Mouse (Mus musculus) megakaryocyte, embryonic 14.5 days (primary cell): ENCODE measurements around the gene Wdfy3. TPM values are rescaled to one million over a fixed set of nuclear protein-coding genes. Genes with fewer than 3 reads are reported as not detected.
A peak's percentile ranks its signal among the peaks of the same experiment; 100 is the strongest.

Source experiments
- H3K27me3 ChIP-seq: replicated peaks from 2 replicates; pipeline ENCODE3; 2012; ENCODE audit warnings: inconsistent platforms
- H3K36me3 ChIP-seq: replicated peaks from 2 replicates; pipeline ENCODE3; 2012; ENCODE audit warnings: low read length, inconsistent platforms, mixed read lengths
- H3K4me1 ChIP-seq: 2 replicates; pipeline ENCODE4 v1.6.1; 2012; ENCODE audit warnings: inconsistent platforms
- H3K4me3 ChIP-seq: replicated peaks from 2 replicates; pipeline ENCODE3; 2012; ENCODE audit warnings: moderate library complexity, mild to moderate bottlenecking, inconsistent platforms
- H3K9me3 ChIP-seq: 2 replicates; pipeline ENCODE4 v1.6.1; 2012; ENCODE audit warnings: inconsistent platforms
- FLI1 ChIP-seq: IDR thresholded peaks from 2 replicates; pipeline ENCODE4 v1.6.1; 2012; ENCODE audit warnings: low read length, inconsistent platforms, mixed read lengths
- GATA1 ChIP-seq: IDR thresholded peaks from 3 replicates; pipeline ENCODE4 v1.6.1; 2012; ENCODE audit warnings: mixed read lengths, low read length, inconsistent platforms, borderline replicate concordance
- polyA plus RNA-seq: library from polyadenylated mRNA; stranded (reverse); fragments of >175 nt; gene quantifications from 2 replicates; pipeline ENCODE4 v1.2.3, GENCODE M21; 2012; ENCODE audit warnings: low replicate concordance; ENCODE audit not compliant: insufficient read depth

Wdfy3 gene
- polyA plus RNA-seq, 1 experiment = 4.3 TPM

GRCm38 (mm10) chr5:101830180-101830579, 239.5 kb downstream of the Wdfy3 start:
- Histone ChIP-seq H3K9me3 (no peaks in the 10 kb centered on the region), H3K36me3 (peaks cover 39% of the 10 kb centered on the region)

DNA sequence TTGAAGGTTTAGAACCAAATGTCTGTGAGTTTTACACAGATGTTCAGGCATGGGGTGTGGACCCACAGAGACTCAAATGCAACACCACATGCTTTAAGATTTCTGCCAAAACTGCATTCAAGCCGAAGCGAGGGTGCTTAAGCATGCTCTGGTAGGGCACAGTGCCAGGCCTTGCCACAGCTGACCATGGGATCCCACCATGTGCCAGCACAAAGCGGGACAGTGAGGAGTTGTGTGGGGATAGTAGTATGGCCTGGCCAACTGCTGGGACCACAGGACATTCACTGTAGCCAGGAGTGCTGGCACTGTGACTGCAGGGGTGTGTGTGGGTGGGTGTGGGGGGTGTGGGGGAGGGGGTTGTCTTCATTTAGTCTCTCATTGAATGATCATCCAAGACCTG, 240.8 kb downstream of the Wdfy3 start:
- TF ChIP-seq GATA1 (no peak), FLI1 (no peak)
- Histone ChIP-seq H3K9me3 (no peaks in the 10 kb centered on the region), H3K4me3 (no peak overlapping the region), H3K36me3 (peaks cover 29% of the 10 kb centered on the region), H3K4me1 (peaks cover 43% of the 10 kb centered on the region), H3K27me3 (peaks cover 2% of the 10 kb centered on the region)

More at GRCm38 (mm10) chr5:101830180-101830579, 239.5 kb downstream of the Wdfy3 start:
- peaks cover 1% of the 10 kb centered on the region for H3K27me3 ChIP-seq
- H3K4me1 ChIP-seq = peaks cover 37% of the 10 kb centered on the region
- no peak overlapping the region for H3K4me3 ChIP-seq
- TF ChIP-seq FLI1 (no peak), GATA1 (no peak)

GRCm38 (mm10) chr5:101827477-101827876, 242.2 kb downstream of the Wdfy3 start:
- peak overlapping the region; percentile 31 for H3K4me3 ChIP-seq
- H3K36me3 ChIP-seq = peaks cover 16% of the 10 kb centered on the region
- TF ChIP-seq GATA1 (no peak), FLI1 (no peak)
- peaks cover 11% of the 10 kb centered on the region for H3K27me3 ChIP-seq
- no peaks in the 10 kb centered on the region for H3K9me3 ChIP-seq
- H3K4me1 ChIP-seq = peaks cover 43% of the 10 kb centered on the region

DNA sequence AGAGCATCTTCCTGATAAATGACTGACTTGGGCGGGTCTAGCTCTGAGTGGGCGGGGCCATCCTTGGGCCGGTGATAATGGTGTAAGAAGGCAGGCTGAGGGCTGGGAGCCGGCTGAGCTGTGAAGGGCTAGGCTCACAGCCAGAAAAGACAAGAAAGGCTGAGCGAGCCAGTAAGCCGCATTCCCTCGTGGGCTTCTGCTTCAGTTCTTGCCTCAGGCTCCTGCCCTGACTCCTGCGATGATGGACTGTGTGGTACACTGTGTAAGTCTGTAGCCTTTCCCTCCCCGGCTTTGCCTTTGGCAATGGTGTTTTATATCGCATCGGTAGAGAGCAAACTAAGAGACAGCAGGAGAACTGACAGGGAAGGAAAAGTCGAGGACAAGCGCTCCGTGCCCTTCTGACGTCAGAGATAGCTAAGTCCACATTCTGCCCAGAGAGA, 243.2 kb downstream of the Wdfy3 start:
- H3K27me3 ChIP-seq = peaks cover 16% of the 10 kb centered on the region
- peaks cover 43% of the 10 kb centered on the region for H3K4me1 ChIP-seq
- H3K9me3 ChIP-seq = no peaks in the 10 kb centered on the region
- H3K36me3 ChIP-seq = peaks cover 7% of the 10 kb centered on the region
- H3K4me3 ChIP-seq = peak overlapping the region; percentile 88
- no peak for TF ChIP-seq GATA1
- no peak for TF ChIP-seq FLI1

DNA sequence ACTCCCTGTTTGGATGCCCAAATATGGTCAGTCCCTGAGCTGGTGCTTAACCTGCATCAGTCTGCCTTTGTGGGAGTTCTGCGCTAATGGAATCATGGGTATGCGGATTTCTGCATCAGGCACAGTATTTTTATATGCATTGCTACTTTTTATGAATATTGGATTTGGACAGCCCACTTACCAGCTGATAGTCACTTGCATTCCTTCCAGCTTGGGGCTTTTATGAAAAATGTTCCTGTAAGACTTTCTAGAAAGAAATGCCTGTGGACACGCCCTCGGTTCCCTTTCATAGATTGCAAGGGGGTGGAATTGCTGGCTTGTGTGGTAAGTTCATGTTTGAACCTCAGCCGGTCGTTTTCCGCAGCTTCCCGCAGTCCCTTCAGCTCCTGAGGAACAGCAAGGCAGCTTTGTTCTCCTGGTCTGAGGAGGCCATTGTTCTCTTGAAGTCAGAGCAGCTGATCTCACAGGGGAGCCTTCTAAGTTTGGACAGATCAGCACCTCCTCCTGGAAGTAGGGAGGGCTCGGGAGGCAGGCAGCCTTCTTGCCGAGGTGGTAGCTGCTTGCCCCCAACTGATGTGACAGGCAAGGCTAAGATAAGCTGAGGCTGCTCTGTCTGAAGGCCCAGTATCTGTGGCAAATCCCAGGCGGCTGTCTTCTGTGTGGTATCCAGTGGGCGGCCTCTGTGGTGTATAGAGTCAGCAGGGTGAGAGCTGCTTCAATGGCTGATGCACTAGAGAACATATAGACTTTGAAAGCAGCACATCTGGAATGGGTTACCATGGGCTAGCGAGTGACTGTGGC, 244.4 kb downstream of the Wdfy3 start:
- H3K4me3 ChIP-seq = peak overlapping the region; percentile 69

GRCm38 (mm10) chr5:101822311-101822670, 247.4 kb downstream of the Wdfy3 start:
- TF ChIP-seq GATA1 = no peak
- no peak for TF ChIP-seq FLI1
- Histone ChIP-seq H3K36me3 (no peaks in the 10 kb centered on the region), H3K9me3 (no peaks in the 10 kb centered on the region), H3K27me3 (peaks cover 26% of the 10 kb centered on the region), H3K4me1 (peaks cover 62% of the 10 kb centered on the region), H3K4me3 (no peak overlapping the region)

More for the DNA sequence above, 244.4 kb downstream of the Wdfy3 start:
- Histone ChIP-seq H3K27me3 (peaks cover 25% of the 10 kb centered on the region), H3K4me1 (peaks cover 52% of the 10 kb centered on the region), H3K9me3 (no peaks in the 10 kb centered on the region), H3K36me3 (no peaks in the 10 kb centered on the region)
- no peak for TF ChIP-seq GATA1
- no peak for TF ChIP-seq FLI1

DNA sequence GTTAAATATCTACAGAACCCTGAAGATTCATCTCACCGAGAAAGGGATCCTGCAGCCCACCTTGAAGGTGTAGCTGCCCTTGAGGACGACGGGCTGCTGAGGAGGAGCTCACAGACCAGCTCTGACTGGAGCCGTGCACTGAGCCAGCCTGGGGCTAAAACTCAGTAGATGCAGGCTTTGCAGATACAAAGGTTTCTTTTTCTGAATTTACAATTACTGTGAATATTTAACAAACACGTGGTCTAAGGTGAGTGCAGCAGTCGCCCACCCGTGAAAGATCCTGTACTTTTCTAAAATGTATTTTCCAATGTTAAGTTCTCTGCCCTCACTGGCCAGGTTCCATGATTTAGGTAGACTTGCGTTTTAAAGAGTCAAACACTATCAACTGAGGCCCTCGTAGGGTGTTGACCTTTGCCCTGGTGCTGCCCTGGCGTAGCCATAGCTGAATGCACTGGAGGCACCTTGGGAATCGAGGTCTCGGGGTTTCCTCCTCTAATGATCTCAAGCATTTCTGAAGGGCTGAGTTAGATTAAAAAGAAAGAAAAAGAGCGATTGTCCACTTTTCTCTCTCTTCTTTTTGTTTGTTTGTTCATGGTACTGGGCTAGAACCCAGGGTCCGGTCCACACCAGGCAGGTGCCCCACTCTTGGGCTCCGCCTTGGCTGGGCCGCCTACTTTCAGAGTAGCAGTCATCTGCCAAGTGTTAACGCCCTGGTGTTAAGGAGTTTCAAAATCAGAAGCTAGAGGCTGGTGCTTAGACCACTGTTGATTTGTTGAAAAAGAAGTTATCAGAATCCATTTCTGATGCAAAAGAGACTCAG, 248.0 kb downstream of the Wdfy3 start:
- H3K36me3 ChIP-seq = no peaks in the 10 kb centered on the region
- H3K9me3 ChIP-seq = no peaks in the 10 kb centered on the region
- H3K4me3 ChIP-seq = no peak overlapping the region
- TF ChIP-seq FLI1 (no peak), GATA1 (no peak)
- peaks cover 26% of the 10 kb centered on the region for H3K27me3 ChIP-seq
- H3K4me1 ChIP-seq = peaks cover 62% of the 10 kb centered on the region

- no peaks in the 10 kb centered on the region for H3K9me3 ChIP-seq
- H3K4me3 ChIP-seq = no peak overlapping the region
- TF ChIP-seq GATA1 (no peak), FLI1 (no peak)
- H3K27me3 ChIP-seq = peaks cover 26% of the 10 kb centered on the region
- H3K36me3 ChIP-seq = no peaks in the 10 kb centered on the region
- H3K4me1 ChIP-seq = peaks cover 62% of the 10 kb centered on the region
Observed at GRCm38 (mm10) chr5:101821052-101821451, 248.7 kb downstream of the Wdfy3 start.

GRCm38 (mm10) chr5:101819844-101820243, 249.9 kb downstream of the Wdfy3 start:
- no peak for TF ChIP-seq FLI1
- no peak for TF ChIP-seq GATA1
- H3K4me3 ChIP-seq = no peak overlapping the region
- H3K27me3 ChIP-seq = peaks cover 26% of the 10 kb centered on the region
- H3K9me3 ChIP-seq = no peaks in the 10 kb centered on the region
- H3K4me1 ChIP-seq = peaks cover 57% of the 10 kb centered on the region
- no peaks in the 10 kb centered on the region for H3K36me3 ChIP-seq

DNA sequence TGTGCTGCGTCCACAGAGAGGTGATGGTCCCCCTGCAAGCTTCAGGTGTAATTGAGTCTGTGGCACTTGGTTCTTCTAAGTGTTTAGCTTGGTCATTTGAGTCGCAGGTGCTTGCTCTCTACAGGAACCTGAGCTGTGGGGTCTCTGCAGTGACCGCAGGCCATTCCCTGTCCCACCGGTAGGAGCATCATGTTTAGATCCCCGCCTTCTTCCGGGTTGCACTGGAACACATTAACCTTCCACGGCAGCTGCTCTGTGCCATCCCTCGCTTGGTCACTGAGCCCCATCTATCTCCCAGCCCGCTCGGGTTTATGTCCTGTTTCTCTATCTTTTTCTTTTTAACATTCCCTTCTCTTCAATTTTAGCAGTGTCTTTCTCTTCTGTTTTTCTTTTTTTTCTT, 250.5 kb downstream of the Wdfy3 start:
- Histone ChIP-seq H3K9me3 (no peaks in the 10 kb centered on the region), H3K27me3 (peaks cover 26% of the 10 kb centered on the region), H3K36me3 (no peaks in the 10 kb centered on the region), H3K4me1 (peaks cover 54% of the 10 kb centered on the region), H3K4me3 (no peak overlapping the region)
- no peak for TF ChIP-seq FLI1
- no peak for TF ChIP-seq GATA1

DNA sequence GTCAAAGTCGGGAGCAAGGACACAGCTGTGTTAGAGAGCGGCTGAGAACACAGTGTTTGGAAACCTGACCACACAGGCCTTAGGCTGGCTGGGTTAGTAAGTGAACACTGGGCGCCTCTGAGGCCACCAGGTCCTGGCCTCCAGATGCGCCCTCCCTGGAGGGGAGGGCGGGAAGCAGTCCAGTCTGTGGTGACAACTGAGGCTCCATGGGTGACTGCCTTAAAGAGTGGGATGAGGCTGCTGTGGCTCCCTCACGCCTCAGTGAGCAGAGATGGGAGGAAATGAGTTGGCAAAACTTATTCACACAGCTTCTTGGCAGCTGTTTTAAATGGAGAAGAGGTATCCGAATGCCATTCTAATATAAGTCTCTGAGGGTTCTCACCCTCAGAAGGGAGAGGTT, 252.9 kb downstream of the Wdfy3 start:
- peaks cover 14% of the 10 kb centered on the region for H3K27me3 ChIP-seq
- peaks cover 54% of the 10 kb centered on the region for H3K4me1 ChIP-seq
- H3K9me3 ChIP-seq = no peaks in the 10 kb centered on the region
- peak overlapping the region; percentile 84 for H3K4me3 ChIP-seq
- H3K36me3 ChIP-seq = no peaks in the 10 kb centered on the region
- TF ChIP-seq FLI1 (no peak), GATA1 (no peak)
